Comparison of ENCODE assay signal across 11 mouse cellular contexts in genomic region chr7:135479322-135479880, GRCm38 (mm10). TPM values are rescaled to one million over a fixed set of nuclear protein-coding genes. Genes with fewer than 3 reads are reported as not detected.
A peak's percentile ranks its signal among the peaks of the same experiment; 100 is the strongest.
DNase-seq lines count a peak whose midpoint lies in the region; ATAC-seq and TF ChIP-seq lines count a peak whose summit lies in the region.
"Had no signal": no experiment of that assay in that cellular context is flagged by ENCODE, and none has a peak within 500 bp of the region (broad histone marks: within the 10 kb centered on the region; RNA-seq: fewer than 3 reads in every experiment).

No protein-coding gene starts in this region.

- no peaks in the 10 kb centered on the region for H3K36me3 ChIP-seq in embryonic facial prominence, embryonic 11.5 days (replicated peaks; ENCODE audit: control insufficient read depth, insufficient read depth, low read depth, low read length)
- no peaks in the 10 kb centered on the region for H3K36me3 ChIP-seq in embryonic facial prominence, embryonic 10.5 days (replicated peaks)
- H3K36me3 ChIP-seq in embryonic facial prominence, embryonic 13.5 days: no peaks in the 10 kb centered on the region
- no peaks in the 10 kb centered on the region for H3K36me3 ChIP-seq in neural tube, embryonic 13.5 days
- H3K36me3 ChIP-seq: heart, embryonic 10.5 days had no signal

- no peak overlapping the region for H3K4me2 ChIP-seq in embryonic facial prominence, embryonic 11.5 days (ENCODE audit: low read depth, low read length)
- H3K4me2 ChIP-seq in embryonic facial prominence, embryonic 13.5 days: 0 out of 2 replicates have a peak overlapping the region, but pooled peaks have one; percentile 1
- H3K4me2 ChIP-seq in neural tube, embryonic 13.5 days: no peak overlapping the region

- H3K9me3 ChIP-seq in embryonic facial prominence, embryonic 11.5 days (replicated peaks; ENCODE audit: control insufficient read depth, low read length): no peaks in the 10 kb centered on the region
- no peaks in the 10 kb centered on the region for H3K9me3 ChIP-seq in embryonic facial prominence, embryonic 10.5 days
- no peaks in the 10 kb centered on the region for H3K9me3 ChIP-seq in embryonic facial prominence, embryonic 13.5 days
- H3K9me3 ChIP-seq in neural tube, embryonic 13.5 days: no peaks in the 10 kb centered on the region
- H3K9me3 ChIP-seq: heart, embryonic 10.5 days had no signal

- DNase-seq in embryonic facial prominence, embryonic 11.5 days (ENCODE audit: low spot score): peak; percentile 41
- no peak for DNase-seq in embryonic facial prominence, embryonic 10.5 days (ENCODE audit: low spot score)
- peak; percentile 17 for DNase-seq in lung, postnatal 10 days
- no peak for DNase-seq in lung, adult 2 months
- no peak for DNase-seq in frontal cortex, postnatal 10 days (ENCODE audit: low spot score in 2 of 2)
- DNase-seq: cerebellum, adult 11-12 months had no signal

- no peaks in the 10 kb centered on the region for H3K27me3 ChIP-seq in embryonic facial prominence, embryonic 11.5 days (ENCODE audit: control insufficient read depth, insufficient read depth, low read length)
- peaks cover 33% of the 10 kb centered on the region for H3K27me3 ChIP-seq in embryonic facial prominence, embryonic 10.5 days (replicated peaks; ENCODE audit: low read depth, poor library complexity, severe bottlenecking)
- peaks cover 4% of the 10 kb centered on the region; the same call in 1 of the 2 replicates for H3K27me3 ChIP-seq in embryonic facial prominence, embryonic 13.5 days
- H3K27me3 ChIP-seq in neural tube, embryonic 13.5 days: peaks cover 24% of the 10 kb centered on the region

- no peak for TF ChIP-seq POLR2A in lung, adult 2 months (IDR thresholded peaks at IDR 0.05; ENCODE audit: borderline replicate concordance, extremely low read depth, low read depth, low read length)

- H3K4me3 ChIP-seq in embryonic facial prominence, embryonic 11.5 days (ENCODE audit: low read depth, low read length): no peak overlapping the region
- no peak overlapping the region for H3K4me3 ChIP-seq in embryonic facial prominence, embryonic 10.5 days
- no peak overlapping the region for H3K4me3 ChIP-seq in lung, adult 2 months (replicated peaks; ENCODE audit: extremely low read depth, low read depth, low read length)
- H3K4me3 ChIP-seq in embryonic facial prominence, embryonic 13.5 days: no peak overlapping the region
- H3K4me3 ChIP-seq in neural tube, embryonic 13.5 days: no peak overlapping the region
- H3K4me3 ChIP-seq: heart, embryonic 10.5 days had no signal

- no peak overlapping the region for H3K9ac ChIP-seq in embryonic facial prominence, embryonic 11.5 days (replicated peaks; ENCODE audit: low read length)
- H3K9ac ChIP-seq in embryonic facial prominence, embryonic 13.5 days: no peak overlapping the region
- H3K9ac ChIP-seq in neural tube, embryonic 13.5 days: no peak overlapping the region

- no peak for TF ChIP-seq CTCF in lung, adult 2 months (IDR thresholded peaks at IDR 0.05; ENCODE audit: insufficient read depth, low read length)

- no peaks in the 10 kb centered on the region for H3K4me1 ChIP-seq in embryonic facial prominence, embryonic 11.5 days (ENCODE audit: control insufficient read depth, insufficient read depth, low read length)
- peaks cover 42% of the 10 kb centered on the region for H3K4me1 ChIP-seq in embryonic facial prominence, embryonic 10.5 days
- H3K4me1 ChIP-seq in lung, adult 2 months (ENCODE audit: control insufficient read depth, insufficient read depth, low read length): no peaks in the 10 kb centered on the region
- H3K4me1 ChIP-seq in embryonic facial prominence, embryonic 13.5 days: peaks cover 23% of the 10 kb centered on the region
- peaks cover 12% of the 10 kb centered on the region for H3K4me1 ChIP-seq in neural tube, embryonic 13.5 days (replicated peaks)

- no peak for ATAC-seq in embryonic facial prominence, embryonic 11.5 days (replicated peaks; ENCODE audit: insufficient number of reproducible peaks, low FRiP score, low TSS enrichment, low read depth)
- no peak for ATAC-seq in embryonic facial prominence, embryonic 13.5 days (ENCODE audit: insufficient number of reproducible peaks, insufficient read depth, low FRiP score, low TSS enrichment, low read depth)
- 0 out of 2 replicates have a peak, but pooled peaks have one; percentile 47 for ATAC-seq in neural tube, embryonic 13.5 days (ENCODE audit: low read depth)
- no peak for ATAC-seq in CD4-positive, CD25-positive, alpha-beta regulatory T cell, adult 4 months

- WGBS in embryonic facial prominence, embryonic 11.5 days: 53% methylated on average over 10 of the region's 10 CpGs
- WGBS in embryonic facial prominence, embryonic 10.5 days: 59% methylated on average over 10 of the region's 10 CpGs
- 37% methylated on average over 10 of the region's 10 CpGs for WGBS in lung, adult 2 months
- 32% methylated on average over 10 of the region's 10 CpGs for WGBS in embryonic facial prominence, embryonic 13.5 days
- 26% methylated on average over 10 of the region's 10 CpGs for WGBS in neural tube, embryonic 13.5 days

- no peak overlapping the region for H3K27ac ChIP-seq in embryonic facial prominence, embryonic 11.5 days (replicated peaks; ENCODE audit: low read depth, low read length)
- H3K27ac ChIP-seq in embryonic facial prominence, embryonic 10.5 days (replicated peaks): no peak overlapping the region
- 0 out of 2 replicates have a peak overlapping the region, but pooled peaks have one; percentile 11 for H3K27ac ChIP-seq in embryonic facial prominence, embryonic 13.5 days
- H3K27ac ChIP-seq in neural tube, embryonic 13.5 days (replicated peaks): no peak overlapping the region
- H3K27ac ChIP-seq: heart, embryonic 10.5 days had no signal

RNA-seq across cellular contexts. Expression of gene Clrn3, which starts 49.1 kb away (rescaled TPM):
- not detected in 2 replicates for polyA plus RNA-seq in embryonic facial prominence, embryonic 11.5 days (2014; fragmentation: Nextera tagmentation; extraction: Ambion mirVana)
- not detected in 2 replicates for polyA plus RNA-seq in embryonic facial prominence, embryonic 10.5 days (2016; fragmentation: Nextera tagmentation; extraction: Ambion mirVana)
- 0.12 TPM in 1 of 2 replicates, not detected in the other for polyA plus RNA-seq in lung, adult 2 months (2012; rRNA removed)
- 0.21 TPM in 1 of 2 replicates, not detected in the other for polyA plus RNA-seq in embryonic facial prominence, embryonic 13.5 days (2015; fragmentation: Nextera tagmentation; extraction: Ambion mirVana)
- polyA plus RNA-seq in neural tube, embryonic 13.5 days (2015; fragmentation: Nextera tagmentation; extraction: Ambion mirVana): 0.11 TPM in 1 of 2 replicates, not detected in the other
- not detected for polyA plus RNA-seq in CD4-positive, CD25-positive, alpha-beta regulatory T cell, adult 4 months (2017; shearing (Covaris generic))
- polyA plus RNA-seq: heart, embryonic 10.5 days; testis, adult 2 months had no signal

RNA-seq across cellular contexts. Expression of gene Ptpre, which starts 57.9 kb away (rescaled TPM):
- polyA plus RNA-seq in embryonic facial prominence, embryonic 11.5 days (2014; fragmentation: Nextera tagmentation; extraction: Ambion mirVana): 1.0 and 1.2 TPM in 2 replicates
- 0.68 and 1.0 TPM in 2 replicates for polyA plus RNA-seq in embryonic facial prominence, embryonic 10.5 days (2016; fragmentation: Nextera tagmentation; extraction: Ambion mirVana)
- polyA plus RNA-seq in lung, adult 2 months (2012; rRNA removed): 17.1 and 21.4 TPM in 2 replicates
- 4.5 and 5.3 TPM in 2 replicates for polyA plus RNA-seq in embryonic facial prominence, embryonic 13.5 days (2015; fragmentation: Nextera tagmentation; extraction: Ambion mirVana)
- 4.1 and 5.3 TPM in 2 replicates for polyA plus RNA-seq in neural tube, embryonic 13.5 days (2015; fragmentation: Nextera tagmentation; extraction: Ambion mirVana)
- polyA plus RNA-seq in CD4-positive, CD25-positive, alpha-beta regulatory T cell, adult 4 months (2017; shearing (Covaris generic)): 10 to 100 TPM; 36.3 to 38.2 TPM

Comparison
In these comparisons a context has a peak if more than half of its experiments do, and no peak if none do; other contexts are left out.
1. DNase-seq: peak in embryonic facial prominence, embryonic 11.5 days (single experiment) and lung, postnatal 10 days (single experiment); none in embryonic facial prominence, embryonic 10.5 days (single experiment), lung, adult 2 months (single experiment) and frontal cortex, postnatal 10 days (0 of 2).